Mouse (Mus musculus) lung, embryonic 16.5 days (tissue): ENCODE results near the gene Zbtb26. TPM values are rescaled to one million over a fixed set of nuclear protein-coding genes. Genes with fewer than 3 reads are reported as not detected.

Experiments used
- ATAC-seq: fragments of 200-750 bp; cut with Nextera tagmentation; 2 replicates; pipeline ENCODE4 v1.8.0; 2017; ENCODE audit warnings: low read depth, mild to moderate bottlenecking, moderate library complexity
- H3K27ac ChIP-seq: fragments of 300-500 bp; sonication (generic); 2 replicates; pipeline ENCODE4 v1.5.1; 2014; ENCODE audit warnings: mild to moderate bottlenecking, control low read depth, low read length
- H3K27me3 ChIP-seq: fragments of 300-500 bp; sonication (generic); 2 replicates; pipeline ENCODE4 v1.6.1; 2014; ENCODE audit warnings: low read depth, low read length, mixed read lengths; ENCODE audit not compliant: control insufficient read depth, insufficient read depth
- H3K36me3 ChIP-seq: fragments of 300-500 bp; sonication (generic); 2 replicates; pipeline ENCODE4 v1.6.1; 2014; ENCODE audit warnings: low read length; ENCODE audit not compliant: control insufficient read depth, insufficient read depth
- H3K4me1 ChIP-seq: fragments of 300-500 bp; sonication (generic); replicated peaks from 2 replicates; pipeline ENCODE4 v1.6.1; 2014; ENCODE audit warnings: low read length, mixed read lengths; ENCODE audit not compliant: control insufficient read depth, insufficient read depth
- H3K4me2 ChIP-seq: fragments of 300-500 bp; sonication (generic); 2 replicates; pipeline ENCODE4 v1.6.1; 2014; ENCODE audit warnings: low read depth, low read length, control low read depth
- H3K4me3 ChIP-seq: fragments of 300-500 bp; sonication (generic); 2 replicates; pipeline ENCODE4 v1.5.1; 2014; ENCODE audit warnings: mild to moderate bottlenecking, low read length, control low read depth
- H3K9ac ChIP-seq: fragments of 300-500 bp; sonication (generic); 2 replicates; pipeline ENCODE4 v1.6.1; 2014; ENCODE audit warnings: low read length, control low read depth
- H3K9me3 ChIP-seq: fragments of 300-500 bp; sonication (generic); 2 replicates; pipeline ENCODE4 v1.6.1; 2016; ENCODE audit warnings: low read length; ENCODE audit not compliant: control insufficient read depth
- WGBS: fragments of 180-500 bp; shearing (Covaris S2); extraction: QIAGEN DNeasy Blood & Tissue Kit; methylation state at CpG from one replicate; pipeline ENCODE4 v1.1.7; 2014; 5-methylcytosine and 5-hydroxymethylcytosine counted together
- polyA plus RNA-seq: library from polyadenylated mRNA; unstranded; fragments of >200 nt; fragmentation: Nextera tagmentation; extraction: Ambion mirVana; gene quantifications from 2 replicates; pipeline ENCODE4 v1.2.1, GENCODE M21; 2015

Gene Zbtb26
- polyA plus RNA-seq, 1 experiment from 2014 or later, result 6.9 TPM

DNA sequence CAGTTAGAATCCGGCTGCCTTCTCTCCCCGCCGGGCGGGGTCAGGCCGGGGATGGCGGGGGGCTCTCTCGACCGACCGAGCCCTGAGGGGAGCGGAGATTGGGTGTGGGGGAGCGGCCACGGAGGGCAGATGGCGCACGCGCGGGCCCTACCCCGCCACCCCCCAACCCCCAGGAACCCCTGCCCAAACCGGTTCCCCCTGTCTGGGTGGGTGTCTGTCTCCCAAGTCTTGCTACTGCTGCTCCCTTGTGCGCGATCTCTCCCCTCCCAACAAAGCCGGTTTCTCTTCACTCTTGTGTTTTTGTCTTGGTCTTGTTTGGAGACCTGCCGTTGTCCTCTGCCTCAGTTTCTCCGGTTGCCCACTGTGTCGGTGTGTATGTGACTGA is 9.4 kb upstream of the Zbtb26 start:
- peak overlapping the region; percentile 96 for H3K9ac ChIP-seq
- no peaks in the 10 kb centered on the region for H3K36me3 ChIP-seq
- H3K4me1 ChIP-seq, result peaks cover 9% of the 10 kb centered on the region
- H3K27me3 ChIP-seq, result no peaks in the 10 kb centered on the region
- peak overlapping the region; percentile 85 for H3K4me2 ChIP-seq
- 0% methylated on average over 18 of the region's 24 CpGs for WGBS
- peak; percentile 90 for ATAC-seq
- no peaks in the 10 kb centered on the region for H3K9me3 ChIP-seq
- H3K27ac ChIP-seq, result peak overlapping the region; percentile 88
- peak overlapping the region; percentile 99 for H3K4me3 ChIP-seq

DNA sequence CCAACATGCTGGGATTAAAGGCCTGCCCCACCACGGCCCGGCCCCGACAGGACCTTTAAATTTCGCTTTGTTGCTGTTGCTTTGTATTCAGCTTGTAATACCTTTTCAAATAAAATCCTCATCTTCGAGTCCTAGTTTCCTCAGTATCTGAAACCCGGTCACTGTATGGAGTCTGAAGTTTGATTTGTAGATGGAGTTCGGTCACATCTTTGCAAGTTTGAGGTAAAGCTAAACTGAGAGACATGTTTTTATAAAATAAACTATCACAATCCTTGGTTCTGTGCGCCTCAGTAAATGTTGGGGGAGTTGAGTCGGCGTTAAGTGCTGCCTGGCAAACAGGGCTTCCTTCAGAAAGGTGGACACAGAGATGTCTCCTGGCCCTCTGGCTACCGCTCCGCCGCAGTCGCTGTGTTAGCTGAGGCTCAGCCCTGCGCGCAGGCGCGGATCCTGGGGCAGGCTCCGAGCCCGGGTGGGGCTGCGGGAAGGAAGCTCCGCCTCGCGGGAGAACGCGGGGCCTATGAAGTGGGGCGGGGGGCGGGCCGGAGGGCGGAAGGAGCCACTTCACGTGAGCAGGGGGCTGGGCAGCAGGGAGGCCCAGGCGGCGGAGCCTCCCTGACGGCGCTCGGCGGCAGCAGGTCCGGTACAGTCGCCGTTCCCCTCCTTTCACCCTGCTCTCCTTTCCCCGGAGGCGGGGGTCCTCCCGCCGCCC is 8.9 kb upstream of the Zbtb26 start:
- peaks cover 9% of the 10 kb centered on the region for H3K4me1 ChIP-seq
- peak overlapping the region; percentile 85 for H3K4me2 ChIP-seq
- WGBS, result 8% methylated on average over 33 of the region's 44 CpGs
- H3K4me3 ChIP-seq, result peak overlapping the region; percentile 99
- peak overlapping the region; percentile 96 for H3K9ac ChIP-seq
- peak; percentile 99 for ATAC-seq
- H3K27me3 ChIP-seq, result no peaks in the 10 kb centered on the region
- no peaks in the 10 kb centered on the region for H3K36me3 ChIP-seq
- H3K9me3 ChIP-seq, result no peaks in the 10 kb centered on the region
- H3K27ac ChIP-seq, result peak overlapping the region; percentile 88

DNA sequence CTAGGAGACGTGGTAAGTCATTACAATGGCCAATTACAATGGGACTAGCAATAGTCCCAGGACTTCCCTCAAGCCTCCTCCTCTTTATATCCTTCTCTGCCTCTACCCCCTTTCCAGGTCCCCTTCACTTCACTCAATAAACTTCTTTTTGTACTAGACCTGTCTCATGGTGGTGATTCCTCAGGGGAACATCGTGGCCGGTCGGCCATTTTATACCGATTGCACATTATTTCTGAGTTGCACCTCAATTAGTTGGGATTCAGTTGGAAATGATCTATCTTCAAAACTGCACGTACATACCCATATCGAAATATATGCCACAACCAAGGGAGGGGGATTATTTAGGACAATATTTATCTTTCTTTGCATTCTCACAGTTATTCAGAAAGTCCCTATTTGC is 11.3 kb downstream of the Zbtb26 start:
- ATAC-seq, result peak; percentile 23; the same call in 1 of the 2 replicates
- Histone ChIP-seq H3K9me3 (no peaks in the 10 kb centered on the region), H3K27me3 (no peaks in the 10 kb centered on the region), H3K27ac (peak overlapping the region; percentile 90), H3K9ac (peak overlapping the region; percentile 85), H3K36me3 (peaks cover 9% of the 10 kb centered on the region), H3K4me2 (peak overlapping the region; percentile 86), H3K4me3 (peak overlapping the region; percentile 85), H3K4me1 (peaks cover 9% of the 10 kb centered on the region)
- WGBS, result 23% methylated on average over 7 of the region's 7 CpGs

DNA sequence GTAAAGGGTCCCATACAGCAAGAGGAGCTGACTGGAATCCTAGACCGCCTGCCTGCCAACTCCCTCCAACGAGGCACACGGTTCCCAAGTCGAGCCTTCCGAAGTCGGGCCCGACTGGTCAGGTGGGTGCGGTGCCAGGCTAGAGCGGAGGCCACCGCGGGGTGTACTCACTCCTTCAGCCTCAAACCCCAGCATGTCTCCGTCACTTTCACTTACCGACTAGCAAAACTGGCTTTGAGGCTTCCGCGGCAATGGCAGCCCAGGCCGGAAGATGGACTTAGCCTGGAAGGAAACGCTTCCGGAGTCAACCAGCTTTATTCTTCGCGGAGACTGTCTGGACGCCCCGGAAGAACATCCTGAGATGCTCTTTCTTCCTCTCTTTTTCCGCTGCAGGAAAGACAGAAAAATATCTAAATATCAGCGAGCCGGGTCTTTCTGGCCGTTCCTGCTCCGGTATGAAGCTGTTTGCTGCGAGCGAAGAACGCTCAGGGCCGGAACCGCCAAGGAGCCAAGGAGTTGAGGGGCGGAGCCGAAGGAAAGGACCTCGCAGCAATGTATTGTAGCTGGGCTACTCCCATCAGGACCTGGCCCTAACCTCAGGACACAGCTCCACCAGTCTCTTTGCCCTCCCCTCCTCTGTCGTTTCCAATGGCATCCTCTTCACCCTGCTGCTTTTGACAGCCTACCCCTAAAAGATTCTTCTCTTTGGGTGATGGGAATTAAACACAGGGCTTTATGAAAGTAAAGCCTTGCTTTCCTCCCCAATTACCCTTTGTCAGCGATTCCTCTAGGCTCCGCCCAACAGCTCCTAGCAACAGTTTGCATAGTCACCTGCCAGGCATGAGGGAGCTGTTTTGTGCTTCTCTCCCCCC is 12.1 kb downstream of the Zbtb26 start:
- Histone ChIP-seq H3K9ac (peak overlapping the region; percentile 85), H3K4me1 (peaks cover 9% of the 10 kb centered on the region), H3K27ac (peak overlapping the region; percentile 90), H3K4me3 (peak overlapping the region; percentile 85), H3K9me3 (no peaks in the 10 kb centered on the region), H3K4me2 (peak overlapping the region; percentile 86), H3K27me3 (no peaks in the 10 kb centered on the region), H3K36me3 (peaks cover 7% of the 10 kb centered on the region)
- peak; percentile 96 for ATAC-seq
- 0% methylated on average over 38 of the region's 38 CpGs for WGBS

DNA sequence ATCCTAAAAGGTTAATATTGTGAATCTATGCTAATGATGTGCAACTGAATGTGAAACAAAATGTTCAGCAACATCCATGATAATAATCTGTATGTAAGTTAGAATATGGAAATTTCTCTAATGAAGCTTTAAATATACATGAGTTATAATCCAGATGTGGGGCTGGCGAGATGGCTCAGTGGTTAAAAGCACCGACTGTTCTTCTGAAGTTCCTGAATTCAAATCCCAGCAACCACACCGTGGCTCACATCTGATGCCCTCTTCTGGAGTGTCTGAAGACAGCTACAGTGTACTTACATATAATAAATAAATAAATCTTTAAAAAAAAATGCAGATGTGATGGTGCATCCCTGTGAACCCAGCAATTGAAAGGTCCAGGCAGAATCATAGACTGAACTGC is 19.3 kb downstream of the Zbtb26 start:
- Histone ChIP-seq H3K27me3 (no peaks in the 10 kb centered on the region), H3K4me3 (no peak overlapping the region), H3K9ac (no peak overlapping the region), H3K36me3 (peaks cover 3% of the 10 kb centered on the region; the same call in 1 of the 2 replicates), H3K27ac (no peak overlapping the region), H3K4me2 (no peak overlapping the region), H3K9me3 (no peaks in the 10 kb centered on the region), H3K4me1 (0 out of 2 replicates have a peak, but pooled peaks cover 2% of the 10 kb centered on the region)
- no peak for ATAC-seq
- WGBS, result 61% methylated on average over 3 of the region's 3 CpGs

DNA sequence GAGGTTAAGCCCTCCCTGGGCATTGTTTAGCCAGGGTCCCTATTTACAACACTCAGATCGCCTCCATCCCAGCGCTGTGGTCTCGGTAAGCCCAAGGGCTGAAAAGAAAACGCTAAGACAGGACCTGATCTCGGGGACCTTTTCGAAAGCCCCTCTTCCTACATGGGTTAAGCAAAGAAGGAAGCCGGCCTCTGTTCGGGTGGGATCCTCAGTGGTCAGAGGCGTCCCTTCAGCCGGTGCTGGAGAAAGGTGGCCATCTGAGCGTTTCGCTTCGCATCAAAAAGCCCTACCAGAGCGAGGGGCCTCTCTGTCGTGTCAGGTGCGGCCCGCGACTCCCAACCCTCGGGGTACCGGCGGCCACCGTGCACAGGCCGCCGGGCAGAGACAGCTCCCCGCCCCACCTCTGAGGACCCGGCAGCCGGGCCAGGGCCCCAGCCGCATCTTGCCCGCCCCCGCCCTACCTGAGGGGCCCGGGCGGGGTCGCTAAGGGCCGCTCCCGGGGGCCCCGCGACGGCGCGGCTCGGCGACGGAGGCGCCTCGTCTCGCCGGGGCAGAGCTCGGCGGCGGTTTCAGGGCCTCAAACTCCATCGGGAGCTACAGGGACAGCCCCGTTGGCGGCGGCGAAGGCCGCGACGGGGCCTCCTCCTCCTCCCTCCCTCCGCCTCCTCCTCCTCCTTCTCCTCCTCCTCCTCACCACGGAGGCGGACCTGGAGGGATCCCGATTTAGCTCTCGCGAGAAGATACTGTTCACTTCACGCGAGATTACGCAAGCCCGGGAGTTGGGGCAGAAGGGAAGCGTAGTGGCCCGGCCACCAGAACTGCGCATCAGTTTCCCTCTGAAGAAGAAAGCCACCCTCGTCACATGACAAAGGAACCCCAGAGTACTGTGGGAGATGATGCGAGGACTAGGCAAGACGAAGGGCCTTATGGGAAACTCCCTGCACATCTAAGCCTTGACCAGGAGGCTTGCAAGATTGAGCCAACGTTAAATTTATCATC is 20.3 kb downstream of the Zbtb26 start, which contains the start of gene Rc3h2:
TSS of gene Rc3h2 (minus strand) at position 598 of the 999 bp plus-strand sequence.
- ATAC-seq, result peak; percentile 97
- Histone ChIP-seq H3K36me3 (0 out of 2 replicates have a peak, but pooled peaks cover 3% of the 10 kb centered on the region), H3K9me3 (no peaks in the 10 kb centered on the region), H3K27me3 (no peaks in the 10 kb centered on the region), H3K27ac (peak within 1 kb of the TSS; percentile 92), H3K4me2 (peak within 1 kb of the TSS; percentile 84), H3K9ac (peak within 1 kb of the TSS; percentile 100), H3K4me1 (0 out of 2 replicates have a peak, but pooled peaks cover 2% of the 10 kb centered on the region), H3K4me3 (peak within 1 kb of the TSS; percentile 97)
- under 1% methylated on average over 50 of the region's 75 CpGs for WGBS

DNA sequence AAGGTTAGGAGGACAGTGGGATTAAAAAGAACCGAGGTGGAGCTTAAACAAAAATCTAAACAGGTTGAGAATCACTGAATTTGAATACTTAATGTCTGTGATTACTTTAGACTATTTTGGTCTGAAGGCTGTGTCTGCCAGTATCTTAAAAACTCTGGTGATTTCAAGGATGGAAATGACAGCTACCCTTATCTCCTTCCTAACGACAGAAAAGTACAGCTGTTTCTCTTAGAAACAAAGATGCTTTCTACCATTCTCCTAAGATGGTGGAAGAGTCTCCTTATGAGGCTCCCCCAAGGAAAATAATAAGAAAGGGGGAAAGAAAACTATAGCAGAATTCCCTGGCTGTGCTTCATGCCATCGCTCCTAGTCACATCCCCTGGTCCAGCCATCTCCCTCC is 21.0 kb downstream of the Zbtb26 start:
- ATAC-seq, result no peak
- Histone ChIP-seq H3K27me3 (no peaks in the 10 kb centered on the region), H3K4me3 (peak overlapping the region; percentile 97), H3K36me3 (0 out of 2 replicates have a peak, but pooled peaks cover 3% of the 10 kb centered on the region), H3K9ac (peak overlapping the region; percentile 100), H3K4me2 (peak overlapping the region; percentile 84), H3K4me1 (0 out of 2 replicates have a peak, but pooled peaks cover 2% of the 10 kb centered on the region), H3K27ac (peak overlapping the region; percentile 92), H3K9me3 (no peaks in the 10 kb centered on the region)
- 2% methylated on average over 3 of the region's 3 CpGs for WGBS

DNA sequence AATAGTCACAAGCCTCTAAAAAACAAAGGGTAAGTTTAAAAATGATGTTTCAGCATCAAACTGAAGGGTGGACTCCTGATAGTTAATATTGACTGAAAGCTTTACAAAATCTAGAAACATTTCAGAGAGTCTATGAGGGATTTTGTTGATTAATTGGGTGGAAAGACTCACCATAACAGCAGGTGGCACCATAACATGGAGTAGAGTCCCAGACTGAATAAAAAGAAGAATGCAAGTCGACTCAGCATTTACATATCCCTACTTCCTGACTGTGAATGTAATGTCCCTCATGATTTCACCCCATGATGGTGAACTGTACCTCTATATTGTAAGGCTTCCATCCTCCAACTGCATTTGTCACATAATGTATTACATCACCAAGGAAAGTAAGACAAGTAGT is 47.4 kb downstream of the Zbtb26 start:
- no peak overlapping the region for H3K9ac ChIP-seq
- no peak overlapping the region for H3K27ac ChIP-seq
- 52% methylated on average over 1 of the region's 1 CpGs for WGBS
- no peaks in the 10 kb centered on the region for H3K9me3 ChIP-seq
- H3K27me3 ChIP-seq, result no peaks in the 10 kb centered on the region
- no peak overlapping the region for H3K4me2 ChIP-seq
- no peaks in the 10 kb centered on the region for H3K4me1 ChIP-seq
- peaks cover 17% of the 10 kb centered on the region for H3K36me3 ChIP-seq
- ATAC-seq, result no peak
- H3K4me3 ChIP-seq, result no peak overlapping the region
